Mouse (Mus musculus) embryonic fibroblast, embryonic 13.5 days (primary cell): Measurements from ENCODE around the gene Chd6. TPM values are rescaled to one million over a fixed set of nuclear protein-coding genes. Genes with fewer than 3 reads are reported as not detected.

Experiments
- H3K27ac ChIP-seq: 2 replicates; pipeline ENCODE4 v1.5.1; 2012; ENCODE audit warnings: low read length, control low read depth, inconsistent platforms; ENCODE audit not compliant: insufficient read depth
- H3K4me1 ChIP-seq: 2 replicates; pipeline ENCODE4 v1.6.1; 2011; ENCODE audit warnings: low read length; ENCODE audit not compliant: control insufficient read depth, insufficient read depth
- H3K4me3 ChIP-seq: 2 replicates; pipeline ENCODE4 v1.5.1; 2011; ENCODE audit warnings: mild to moderate bottlenecking, control low read depth, low read length; ENCODE audit not compliant: insufficient read depth
- CTCF ChIP-seq: IDR thresholded peaks from 2 replicates; pipeline ENCODE4 v1.5.1; 2011; ENCODE audit warnings: mild to moderate bottlenecking, control low read depth, low read length, moderate library complexity, borderline replicate concordance; ENCODE audit not compliant: insufficient read depth
- POLR2A ChIP-seq: IDR thresholded peaks from 2 replicates; pipeline ENCODE4 v1.6.1; 2011; ENCODE audit warnings: low read depth, mild to moderate bottlenecking, control low read depth, low read length, moderate library complexity
- polyA plus RNA-seq: library from polyadenylated mRNA; stranded (reverse); fragments of >200 nt; gene quantifications from 2 replicates; pipeline ENCODE4 v1.2.4, GENCODE M21; 2011; ENCODE audit warnings: low read depth; ENCODE audit not compliant: missing spikeins, insufficient read length

The Chd6 gene
- polyA plus RNA-seq, 1 experiment: 40.2 TPM

- no peak overlapping the region for H3K27ac ChIP-seq
- no peak overlapping the region for H3K4me3 ChIP-seq
- no peaks in the 10 kb centered on the region for H3K4me1 ChIP-seq
- no peak for TF ChIP-seq CTCF
- TF ChIP-seq POLR2A: no peak
Observed at GRCm38 (mm10) chr2:160994181-160994580, 114.7 kb downstream of the Chd6 start.

GRCm38 (mm10) chr2:160992465-160992864 is 116.4 kb downstream of the Chd6 start:
- H3K27ac ChIP-seq: no peak overlapping the region
- no peak overlapping the region for H3K4me3 ChIP-seq
- no peak for TF ChIP-seq CTCF
- TF ChIP-seq POLR2A: no peak
- H3K4me1 ChIP-seq: no peaks in the 10 kb centered on the region

GRCm38 (mm10) chr2:160990339-160991070 is 118.4 kb downstream of the Chd6 start:
- Histone ChIP-seq H3K4me1 (no peaks in the 10 kb centered on the region), H3K4me3 (no peak overlapping the region), H3K27ac (no peak overlapping the region)
- TF ChIP-seq CTCF: no peak
- TF ChIP-seq POLR2A: no peak

- H3K27ac ChIP-seq: no peak overlapping the region
- H3K4me1 ChIP-seq: no peaks in the 10 kb centered on the region
- H3K4me3 ChIP-seq: no peak overlapping the region
- TF ChIP-seq POLR2A (no peak), CTCF (no peak)
Observed at GRCm38 (mm10) chr2:160987503-160987902, 121.4 kb downstream of the Chd6 start.

- H3K4me1 ChIP-seq: peaks cover 2% of the 10 kb centered on the region; the same call in 1 of the 2 replicates
- H3K4me3 ChIP-seq: no peak overlapping the region
- H3K27ac ChIP-seq: no peak overlapping the region
- TF ChIP-seq CTCF: no peak
- TF ChIP-seq POLR2A: no peak
Observed at GRCm38 (mm10) chr2:160982636-160983035, 126.2 kb downstream of the Chd6 start.

GRCm38 (mm10) chr2:160981791-160982190 is 127.1 kb downstream of the Chd6 start:
- H3K4me1 ChIP-seq: peaks cover 4% of the 10 kb centered on the region; the same call in 1 of the 2 replicates
- no peak overlapping the region for H3K4me3 ChIP-seq

GRCm38 (mm10) chr2:160978651-160979050 is 130.2 kb downstream of the Chd6 start:
- no peak for TF ChIP-seq CTCF
- no peak for TF ChIP-seq POLR2A
- H3K4me1 ChIP-seq: peaks cover 4% of the 10 kb centered on the region; the same call in 1 of the 2 replicates
- H3K27ac ChIP-seq: no peak overlapping the region
- no peak overlapping the region for H3K4me3 ChIP-seq

More at GRCm38 (mm10) chr2:160981791-160982190, 127.1 kb downstream of the Chd6 start:
- no peak overlapping the region for H3K27ac ChIP-seq
- TF ChIP-seq POLR2A: no peak
- no peak for TF ChIP-seq CTCF

GRCm38 (mm10) chr2:160977248-160977647 is 131.6 kb downstream of the Chd6 start:
- no peak overlapping the region for H3K27ac ChIP-seq
- no peak overlapping the region for H3K4me3 ChIP-seq
- no peak for TF ChIP-seq CTCF
- no peak for TF ChIP-seq POLR2A
- peaks cover 4% of the 10 kb centered on the region; the same call in 1 of the 2 replicates for H3K4me1 ChIP-seq

- Histone ChIP-seq H3K4me3 (no peak overlapping the region), H3K4me1 (peaks cover 2% of the 10 kb centered on the region; the same call in 1 of the 2 replicates), H3K27ac (no peak overlapping the region)
- TF ChIP-seq POLR2A: no peak
- no peak for TF ChIP-seq CTCF
Observed at GRCm38 (mm10) chr2:160973648-160974215, 135.1 kb downstream of the Chd6 start.
